Mouse (Mus musculus) stomach, embryonic 14.5 days (tissue): ENCODE data around the gene Zdhhc4. TPM values are rescaled to one million over a fixed set of nuclear protein-coding genes. Genes with fewer than 3 reads are reported as not detected.

Experiments
- ATAC-seq: fragments of 200-750 bp; cut with Nextera tagmentation; 2 replicates; pipeline ENCODE4 v1.8.0; 2017; ENCODE audit warnings: low read depth, moderate TSS enrichment; ENCODE audit not compliant: insufficient number of reproducible peaks, insufficient read depth, low FRiP score
- H3K27ac ChIP-seq: fragments of 300-500 bp; sonication (generic); 2 replicates; pipeline ENCODE4 v1.5.1; 2014; ENCODE audit warnings: mild to moderate bottlenecking, low read length, moderate library complexity, mixed read lengths
- H3K27me3 ChIP-seq: fragments of 300-500 bp; sonication (generic); 2 replicates; pipeline ENCODE4 v1.6.1; 2014; ENCODE audit warnings: low read length, control low read depth, mixed read lengths; ENCODE audit not compliant: control insufficient read depth, insufficient read depth
- H3K36me3 ChIP-seq: fragments of 300-500 bp; sonication (generic); 2 replicates; pipeline ENCODE4 v1.6.1; 2014; ENCODE audit warnings: mild to moderate bottlenecking, control low read depth, low read length, moderate library complexity, mixed read lengths; ENCODE audit not compliant: control insufficient read depth, insufficient read depth
- H3K4me1 ChIP-seq: fragments of 300-500 bp; sonication (generic); 2 replicates; pipeline ENCODE4 v1.6.1; 2014; ENCODE audit warnings: low read length, control low read depth, mixed read lengths; ENCODE audit not compliant: control insufficient read depth, insufficient read depth
- H3K4me2 ChIP-seq: fragments of 300-500 bp; sonication (generic); replicated peaks from 2 replicates; pipeline ENCODE4 v1.6.1; 2014; ENCODE audit warnings: low read depth, low read length, control low read depth
- H3K4me3 ChIP-seq: fragments of 300-500 bp; sonication (generic); 2 replicates; pipeline ENCODE4 v1.5.1; 2014; ENCODE audit warnings: low read depth, low read length, control low read depth
- H3K9ac ChIP-seq: fragments of 300-500 bp; sonication (generic); replicated peaks from 2 replicates; pipeline ENCODE4 v1.6.1; 2014; ENCODE audit warnings: low read depth, mild to moderate bottlenecking, control low read depth, low read length, moderate library complexity, mixed read lengths
- H3K9me3 ChIP-seq: fragments of 300-500 bp; sonication (generic); 2 replicates; pipeline ENCODE4 v1.6.1; 2016; ENCODE audit warnings: low read depth, low read length, control low read depth; ENCODE audit not compliant: control insufficient read depth
- WGBS: fragments of 180-500 bp; shearing (Covaris S2); extraction: QIAGEN DNeasy Blood & Tissue Kit; methylation state at CpG from one replicate; pipeline ENCODE4 v1.1.7; 2014; 5-methylcytosine and 5-hydroxymethylcytosine counted together
- polyA plus RNA-seq: library from polyadenylated mRNA; unstranded; fragments of >200 nt; fragmentation: Nextera tagmentation; extraction: Ambion mirVana; gene quantifications from 2 replicates; pipeline ENCODE4 v1.2.1, GENCODE M21; 2014

Gene Zdhhc4
- 76.2 and 83.4 TPM in 2 replicates for polyA plus RNA-seq

- WGBS, result under 1% methylated on average over 57 of the region's 57 CpGs
- H3K9ac ChIP-seq, result peak within 1 kb of the TSS; percentile 54
- H3K4me1 ChIP-seq, result peaks cover 12% of the 10 kb centered on the region
- peaks cover 22% of the 10 kb centered on the region for H3K36me3 ChIP-seq
- no peaks in the 10 kb centered on the region for H3K27me3 ChIP-seq
- H3K27ac ChIP-seq, result no peak within 1 kb of the TSS
- peak within 1 kb of the TSS; percentile 92 for H3K4me2 ChIP-seq
- H3K9me3 ChIP-seq, result no peaks in the 10 kb centered on the region
- ATAC-seq, result peak; percentile 70; the same call in 1 of the 2 replicates
- H3K4me3 ChIP-seq, result peak within 1 kb of the TSS; percentile 57
Observed at GRCm38 (mm10) chr5:143328690-143329495, at the start of gene Zdhhc4. Gene Zdhhc4, minus strand, starts transcription at chr5:143329256.

- WGBS, result 78% methylated on average over 4 of the region's 4 CpGs
- H3K4me1 ChIP-seq, result no peaks in the 10 kb centered on the region
- H3K9ac ChIP-seq, result no peak overlapping the region
- no peak overlapping the region for H3K4me3 ChIP-seq
- no peaks in the 10 kb centered on the region for H3K36me3 ChIP-seq
- no peak for ATAC-seq
- no peak overlapping the region; the same call in 1 of the 2 replicates for H3K4me2 ChIP-seq
- H3K9me3 ChIP-seq, result 0 out of 2 replicates have a peak, but pooled peaks cover 3% of the 10 kb centered on the region
- H3K27me3 ChIP-seq, result peaks cover 23% of the 10 kb centered on the region
- no peak overlapping the region for H3K27ac ChIP-seq
Observed at GRCm38 (mm10) chr5:143376156-143376555, 47.1 kb upstream of the Zdhhc4 start.

DNA sequence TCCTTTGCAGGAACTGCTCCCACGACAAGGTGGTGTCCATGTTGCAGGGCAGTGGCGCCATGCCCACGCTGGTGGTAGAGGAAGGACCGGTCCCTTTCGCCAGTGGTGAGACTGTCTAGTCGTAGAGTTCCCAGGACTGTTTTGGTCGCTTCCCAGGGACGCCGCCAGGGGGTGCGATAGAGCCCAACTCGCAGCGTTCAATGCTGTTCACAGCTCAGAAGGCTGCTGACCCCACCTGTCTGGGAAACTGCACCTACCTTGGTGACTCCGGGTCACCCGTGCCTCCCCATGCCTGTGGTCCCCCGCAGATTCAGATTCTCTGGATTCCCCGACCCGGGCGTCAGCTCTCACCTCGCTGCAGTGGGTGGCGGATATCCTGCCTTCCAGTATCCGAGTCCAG lies 46.2 kb upstream of the Zdhhc4 start:
- Histone ChIP-seq H3K4me3 (peak overlapping the region; percentile 11; the same call in 1 of the 2 replicates), H3K36me3 (no peaks in the 10 kb centered on the region), H3K9ac (no peak overlapping the region), H3K27ac (no peak overlapping the region; the same call in 1 of the 2 replicates), H3K9me3 (0 out of 2 replicates have a peak, but pooled peaks cover 3% of the 10 kb centered on the region), H3K4me1 (no peaks in the 10 kb centered on the region), H3K27me3 (peaks cover 32% of the 10 kb centered on the region), H3K4me2 (peak overlapping the region; percentile 40)
- ATAC-seq, result peak; percentile 66; the same call in 1 of the 2 replicates
- 8% methylated on average over 21 of the region's 21 CpGs for WGBS

DNA sequence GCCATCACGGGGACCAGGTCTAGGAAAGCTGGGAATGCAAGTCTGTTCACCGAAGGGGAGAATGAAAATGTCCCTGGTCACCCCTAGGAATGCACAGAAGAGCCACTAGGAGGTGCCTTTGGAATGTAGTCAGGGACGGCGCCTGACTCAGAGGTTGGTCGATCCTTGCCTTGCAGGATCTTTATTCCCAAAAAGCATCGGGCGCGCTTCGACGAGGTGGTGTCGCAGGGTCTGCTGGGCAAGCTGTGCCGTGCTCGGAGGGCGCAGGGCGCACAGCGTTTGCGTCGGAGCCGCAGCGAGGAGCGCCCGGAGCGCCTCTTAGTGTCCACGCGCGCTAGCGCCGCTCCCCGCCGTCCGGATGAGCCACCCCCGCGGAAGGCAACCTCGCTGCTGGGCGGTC lies 43.8 kb upstream of the Zdhhc4 start:
- 1% methylated on average over 35 of the region's 35 CpGs for WGBS
- Histone ChIP-seq H3K4me2 (peak overlapping the region; percentile 55), H3K27ac (no peak overlapping the region), H3K4me3 (peak overlapping the region; percentile 31), H3K36me3 (no peaks in the 10 kb centered on the region), H3K9ac (no peak overlapping the region), H3K9me3 (0 out of 2 replicates have a peak, but pooled peaks cover 3% of the 10 kb centered on the region), H3K27me3 (peaks cover 52% of the 10 kb centered on the region), H3K4me1 (0 out of 2 replicates have a peak, but pooled peaks cover 2% of the 10 kb centered on the region)
- peak; percentile 4; the same call in 1 of the 2 replicates for ATAC-seq

- Histone ChIP-seq H3K4me1 (0 out of 2 replicates have a peak, but pooled peaks cover 2% of the 10 kb centered on the region), H3K4me2 (no peak overlapping the region), H3K9me3 (0 out of 2 replicates have a peak, but pooled peaks cover under 1% of the 10 kb centered on the region), H3K36me3 (no peaks in the 10 kb centered on the region), H3K4me3 (no peak overlapping the region), H3K27ac (no peak overlapping the region), H3K27me3 (peaks cover 53% of the 10 kb centered on the region), H3K9ac (no peak overlapping the region)
- ATAC-seq, result no peak
- 59% methylated on average over 4 of the region's 4 CpGs for WGBS
Observed at GRCm38 (mm10) chr5:143371146-143371510, 42.1 kb upstream of the Zdhhc4 start.

DNA sequence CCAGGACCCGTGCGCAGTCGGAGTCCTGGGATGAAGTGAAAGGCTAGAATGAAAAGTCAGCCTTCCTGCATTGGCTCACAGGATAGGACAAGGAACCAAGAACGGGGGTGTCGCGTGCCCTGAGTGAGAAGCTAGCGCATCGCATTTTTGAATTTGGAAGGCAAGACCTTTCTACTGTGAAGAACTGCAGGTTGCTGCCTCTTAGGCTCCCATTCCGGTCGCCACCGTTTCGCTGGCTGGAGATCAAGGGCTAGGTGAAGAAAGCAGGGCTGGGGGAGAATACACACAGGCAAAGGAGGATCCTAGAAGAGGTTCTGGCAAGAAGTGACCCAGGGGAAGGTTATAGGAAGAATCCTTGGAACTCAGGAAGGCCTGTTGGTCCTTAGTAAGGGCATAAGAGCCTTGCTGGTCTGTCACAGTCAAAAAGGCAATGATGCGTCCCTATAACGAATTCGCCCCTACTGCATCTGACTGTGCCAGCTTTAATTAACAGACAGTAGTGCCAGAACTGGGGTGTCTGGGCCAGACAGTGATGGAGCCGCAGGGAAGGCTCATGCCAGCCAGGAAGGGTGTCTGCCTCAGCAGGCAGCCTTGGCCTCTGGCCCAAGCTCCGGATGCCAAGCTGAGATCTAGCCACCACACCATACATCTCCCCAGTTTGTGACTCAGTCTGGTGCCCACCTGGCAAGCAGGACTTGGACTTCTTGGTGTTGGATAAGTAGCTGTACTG lies 41.5 kb upstream of the Zdhhc4 start:
- Histone ChIP-seq H3K27ac (no peak overlapping the region), H3K27me3 (peaks cover 53% of the 10 kb centered on the region), H3K9me3 (no peaks in the 10 kb centered on the region), H3K4me3 (no peak overlapping the region), H3K9ac (no peak overlapping the region), H3K4me2 (no peak overlapping the region), H3K36me3 (no peaks in the 10 kb centered on the region), H3K4me1 (0 out of 2 replicates have a peak, but pooled peaks cover 2% of the 10 kb centered on the region)
- WGBS, result 25% methylated on average over 17 of the region's 17 CpGs
- ATAC-seq, result no peak

DNA sequence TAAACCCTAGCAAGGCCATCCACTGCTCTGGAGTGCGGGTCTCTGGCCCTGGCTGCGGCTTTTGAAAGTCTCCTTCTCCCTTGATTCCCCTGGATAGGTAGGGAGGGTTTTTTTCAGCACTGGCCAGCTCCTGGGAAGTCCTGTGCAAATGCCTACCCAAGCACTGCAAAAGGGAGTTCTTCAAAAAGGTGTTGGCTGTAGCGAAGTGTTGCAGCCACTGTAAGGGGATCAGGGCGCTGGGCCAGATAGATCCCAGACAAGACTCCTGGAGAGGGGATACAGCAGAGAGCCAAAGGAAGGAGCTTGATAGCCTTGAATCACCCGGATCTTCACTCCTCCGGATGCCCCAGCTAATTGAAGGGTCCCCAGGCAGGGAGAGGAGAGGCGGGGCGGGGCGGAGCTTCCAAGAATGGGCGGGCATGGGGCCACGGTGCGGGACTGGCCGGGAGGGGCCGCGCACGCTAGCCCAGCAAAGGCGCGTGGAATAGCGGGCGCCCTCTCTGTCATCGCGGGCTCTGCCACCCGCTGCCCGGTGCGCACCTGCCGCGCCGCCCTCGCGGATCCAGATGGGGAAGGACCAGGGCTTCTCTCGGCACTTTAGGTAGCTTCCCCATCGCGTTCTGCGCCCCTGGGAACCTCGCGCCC lies 40.7 kb upstream of the Zdhhc4 start:
- ATAC-seq, result no peak
- Histone ChIP-seq H3K27ac (no peak overlapping the region), H3K4me3 (no peak overlapping the region), H3K9me3 (no peaks in the 10 kb centered on the region), H3K4me2 (peak overlapping the region; percentile 21), H3K4me1 (0 out of 2 replicates have a peak, but pooled peaks cover 2% of the 10 kb centered on the region), H3K36me3 (no peaks in the 10 kb centered on the region), H3K9ac (no peak overlapping the region), H3K27me3 (peaks cover 53% of the 10 kb centered on the region)
- WGBS, result 2% methylated on average over 35 of the region's 36 CpGs

- Histone ChIP-seq H3K9me3 (no peaks in the 10 kb centered on the region), H3K27ac (no peak overlapping the region), H3K4me1 (peaks cover 2% of the 10 kb centered on the region; the same call in 1 of the 2 replicates), H3K4me3 (no peak overlapping the region), H3K36me3 (no peaks in the 10 kb centered on the region), H3K27me3 (peaks cover 46% of the 10 kb centered on the region), H3K9ac (no peak overlapping the region), H3K4me2 (no peak overlapping the region)
- 80% methylated on average over 3 of the region's 3 CpGs for WGBS
- no peak for ATAC-seq
Observed at GRCm38 (mm10) chr5:143367931-143368330, 38.9 kb upstream of the Zdhhc4 start.
